Mouse (Mus musculus) midbrain, embryonic 10.5 days (tissue): ENCODE results near the gene Trim43a. TPM values are rescaled to one million over a fixed set of nuclear protein-coding genes. Genes with fewer than 3 reads are reported as not detected.
"Not testable (repeated sequence)": the region's sequence is repeated elsewhere in the genome, so short reads cannot be mapped to it uniquely, and the experiment has no call there.

ENCODE experiments used
- DNase-seq: peaks from one replicate; pipeline ENCODE4 v3.0.0-alpha.2; 2017; ENCODE audit warnings: low spot score
- H3K27ac ChIP-seq: fragments of 300-500 bp; sonication (generic); replicated peaks from 2 replicates; pipeline ENCODE4 v1.5.1; 2016; ENCODE audit warnings: mild to moderate bottlenecking
- H3K27me3 ChIP-seq: fragments of 300-500 bp; sonication (generic); 2 replicates; pipeline ENCODE4 v1.6.1; 2016; ENCODE audit warnings: low read depth, mild to moderate bottlenecking; ENCODE audit not compliant: poor library complexity, severe bottlenecking
- H3K36me3 ChIP-seq: fragments of 300-500 bp; sonication (generic); 2 replicates; pipeline ENCODE4 v1.6.1; 2016; ENCODE audit warnings: mild to moderate bottlenecking, moderate library complexity
- H3K4me1 ChIP-seq: fragments of 300-500 bp; sonication (generic); 2 replicates; pipeline ENCODE4 v1.6.1; 2016
- H3K4me3 ChIP-seq: fragments of 300-500 bp; sonication (generic); 2 replicates; pipeline ENCODE4 v1.5.1; 2016; ENCODE audit warnings: mild to moderate bottlenecking, moderate library complexity
- H3K9me3 ChIP-seq: fragments of 300-500 bp; sonication (generic); replicated peaks from 2 replicates; pipeline ENCODE4 v1.6.1; 2016; ENCODE audit warnings: mild to moderate bottlenecking
- WGBS: fragments of 180-500 bp; shearing (Covaris S2); methylation state at CpG from one replicate; pipeline ENCODE4 v1.1.7; 2016; 5-methylcytosine and 5-hydroxymethylcytosine counted together
- polyA plus RNA-seq: library from polyadenylated mRNA; unstranded; fragments of >200 nt; fragmentation: Nextera tagmentation; extraction: Ambion mirVana; gene quantifications from 2 replicates; pipeline ENCODE4 v1.2.1, GENCODE M21; 2016

Gene Trim43a
- polyA plus RNA-seq: 0.06 and 0.24 TPM in 2 replicates

DNA sequence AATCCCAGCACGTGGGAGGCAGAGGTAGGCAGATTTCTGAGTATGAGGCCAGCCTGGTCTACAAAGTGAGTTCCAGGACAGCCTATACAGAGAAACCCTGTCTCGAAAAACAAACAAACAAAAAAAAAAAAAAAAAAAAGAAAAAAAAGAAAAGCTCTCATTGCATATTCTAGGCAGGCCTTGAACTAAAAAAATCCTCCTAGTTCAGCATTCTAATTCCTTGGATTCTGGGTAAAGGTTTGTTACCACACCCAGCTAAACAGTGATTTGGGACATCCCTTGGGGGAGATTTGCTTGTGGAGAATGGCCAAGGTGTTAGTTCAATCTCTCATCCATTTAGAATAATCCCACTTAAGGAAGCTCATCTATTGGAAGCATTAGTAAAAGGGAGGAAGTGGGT is at the start of gene Trim43a:
Trim43a (plus strand) TSS at position 301 of the 400 bp plus-strand sequence.
- not testable (repeated sequence) for H3K4me1 ChIP-seq, H3K27ac ChIP-seq, H3K27me3 ChIP-seq, H3K4me3 ChIP-seq, H3K9me3 ChIP-seq, H3K36me3 ChIP-seq, DNase-seq
- WGBS: 74% methylated on average over 2 of the region's 2 CpGs

DNA sequence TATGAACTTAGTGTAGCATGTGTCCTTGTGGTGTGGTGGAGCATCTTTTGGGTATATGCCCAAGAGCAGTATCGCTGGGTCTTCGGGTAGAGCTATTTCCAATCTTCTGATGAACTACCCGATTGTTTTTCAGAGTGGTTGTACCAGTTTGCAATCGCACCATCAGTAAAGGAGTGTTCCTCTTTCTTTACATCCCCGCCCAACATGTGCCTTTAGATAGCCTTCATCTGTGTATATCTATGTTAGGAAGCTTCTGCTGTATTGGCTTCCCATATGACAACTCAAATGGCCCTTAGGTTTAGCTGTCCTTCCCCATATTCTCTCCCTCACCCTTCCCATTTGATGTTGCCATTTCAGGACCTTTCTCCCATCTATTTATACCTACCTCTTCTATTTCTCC is 46.6 kb upstream of the Trim43a start:
- Histone ChIP-seq H3K27ac (no peak overlapping the region), H3K27me3 (no peaks in the 10 kb centered on the region), H3K9me3 (no peaks in the 10 kb centered on the region), H3K4me3 (no peak overlapping the region), H3K4me1 (no peaks in the 10 kb centered on the region), H3K36me3 (no peaks in the 10 kb centered on the region)
- 88% methylated on average over 5 of the region's 5 CpGs for WGBS
- DNase-seq: no peak

- no peaks in the 10 kb centered on the region for H3K36me3 ChIP-seq
- DNase-seq: no peak
- H3K4me3 ChIP-seq: no peak overlapping the region
- H3K27me3 ChIP-seq: no peaks in the 10 kb centered on the region
- WGBS: 81% methylated on average over 5 of the region's 5 CpGs
- H3K9me3 ChIP-seq: no peaks in the 10 kb centered on the region
- no peak overlapping the region for H3K27ac ChIP-seq
- H3K4me1 ChIP-seq: no peaks in the 10 kb centered on the region
Measured at GRCm38 (mm10) chr9:88539546-88540224, 41.0 kb upstream of the Trim43a start.

GRCm38 (mm10) chr9:88542816-88543215 is 37.9 kb upstream of the Trim43a start:
- DNase-seq: no peak
- Histone ChIP-seq H3K27me3 (no peaks in the 10 kb centered on the region), H3K36me3 (no peaks in the 10 kb centered on the region), H3K4me3 (no peak overlapping the region), H3K9me3 (no peaks in the 10 kb centered on the region), H3K4me1 (no peaks in the 10 kb centered on the region), H3K27ac (no peak overlapping the region)
- 37% methylated on average over 2 of the region's 2 CpGs for WGBS

DNA sequence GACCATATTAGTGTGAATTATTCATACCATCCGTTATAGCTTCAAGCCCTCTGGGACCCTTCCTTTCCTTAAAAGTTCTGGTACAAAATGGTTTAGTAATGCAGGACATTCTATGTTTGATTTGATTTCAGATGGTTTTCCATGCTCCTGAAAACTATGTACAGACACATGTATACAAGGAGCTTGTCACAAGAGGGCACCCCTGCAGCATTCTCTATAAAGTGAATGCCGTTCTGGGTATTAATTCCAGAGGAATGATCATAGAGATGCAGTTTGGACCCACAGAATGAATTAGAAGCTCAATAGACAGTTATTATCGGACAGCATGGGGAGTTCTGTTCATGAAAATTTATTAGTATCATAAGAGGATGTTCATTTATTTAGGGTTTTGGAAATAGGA is 35.2 kb upstream of the Trim43a start:
- Histone ChIP-seq H3K9me3 (no peaks in the 10 kb centered on the region), H3K27ac (no peak overlapping the region), H3K4me1 (peaks cover 15% of the 10 kb centered on the region), H3K27me3 (no peaks in the 10 kb centered on the region), H3K4me3 (no peak overlapping the region), H3K36me3 (no peaks in the 10 kb centered on the region)
- 48% methylated on average over 3 of the region's 3 CpGs for WGBS
- DNase-seq: no peak

DNA sequence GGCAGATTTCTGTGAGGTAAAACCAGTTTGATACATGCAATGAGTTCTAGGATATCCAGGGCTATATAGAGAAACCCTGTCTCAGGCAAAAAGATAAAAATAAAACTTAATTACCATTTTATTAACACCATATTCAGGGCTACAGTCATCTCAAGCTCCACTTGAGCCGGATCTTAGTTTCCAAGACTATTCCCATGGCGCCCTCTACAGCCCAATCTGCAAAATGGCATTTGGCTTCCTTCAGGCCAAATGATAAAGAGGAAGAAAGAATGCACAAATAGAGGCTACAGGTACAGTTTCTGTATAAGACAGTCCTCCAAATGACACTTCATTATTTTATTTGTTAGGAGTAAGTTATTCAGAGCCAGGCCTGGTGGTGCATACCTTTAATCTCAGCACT is 34.5 kb upstream of the Trim43a start:
- Histone ChIP-seq H3K9me3 (no peaks in the 10 kb centered on the region), H3K27ac (no peak overlapping the region), H3K4me3 (no peak overlapping the region), H3K36me3 (no peaks in the 10 kb centered on the region), H3K4me1 (peaks cover 15% of the 10 kb centered on the region), H3K27me3 (no peaks in the 10 kb centered on the region)
- WGBS: 5% methylated on average over 2 of the region's 2 CpGs
- peak; percentile 26 for DNase-seq

DNA sequence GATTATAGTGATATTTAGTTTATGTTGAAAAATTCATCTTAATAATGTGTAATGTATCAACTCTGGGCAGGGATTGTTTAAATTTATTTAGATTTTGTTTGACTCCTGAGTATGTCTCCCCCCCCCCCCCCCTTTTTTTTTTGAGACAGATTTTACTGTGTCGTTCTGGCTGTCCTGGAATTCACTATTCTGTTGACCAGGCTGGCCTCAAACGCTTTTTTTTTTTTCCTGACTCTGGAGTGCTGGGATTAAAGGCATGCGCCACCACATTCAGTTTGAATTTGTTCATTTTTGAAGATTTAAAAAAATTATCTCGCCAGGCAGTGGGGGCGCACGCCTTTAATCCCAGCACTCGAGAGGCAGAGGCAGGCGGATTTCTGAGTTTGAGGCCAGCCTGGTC is 34.0 kb upstream of the Trim43a start:
- Histone ChIP-seq H3K27me3 (no peaks in the 10 kb centered on the region), H3K36me3 (no peaks in the 10 kb centered on the region), H3K4me1 (peaks cover 15% of the 10 kb centered on the region), H3K9me3 (no peaks in the 10 kb centered on the region), H3K27ac (no peak overlapping the region), H3K4me3 (no peak overlapping the region)
- DNase-seq: no peak
- WGBS: 68% methylated on average over 8 of the region's 8 CpGs

GRCm38 (mm10) chr9:88547270-88547669 is 33.4 kb upstream of the Trim43a start:
- Histone ChIP-seq H3K4me3 (peak overlapping the region; percentile 71), H3K9me3 (no peaks in the 10 kb centered on the region), H3K4me1 (peaks cover 15% of the 10 kb centered on the region), H3K27ac (peak overlapping the region; percentile 53; the same call in 1 of the 2 replicates), H3K27me3 (no peaks in the 10 kb centered on the region), H3K36me3 (no peaks in the 10 kb centered on the region)
- WGBS: 43% methylated on average over 7 of the region's 7 CpGs
- no peak for DNase-seq

DNA sequence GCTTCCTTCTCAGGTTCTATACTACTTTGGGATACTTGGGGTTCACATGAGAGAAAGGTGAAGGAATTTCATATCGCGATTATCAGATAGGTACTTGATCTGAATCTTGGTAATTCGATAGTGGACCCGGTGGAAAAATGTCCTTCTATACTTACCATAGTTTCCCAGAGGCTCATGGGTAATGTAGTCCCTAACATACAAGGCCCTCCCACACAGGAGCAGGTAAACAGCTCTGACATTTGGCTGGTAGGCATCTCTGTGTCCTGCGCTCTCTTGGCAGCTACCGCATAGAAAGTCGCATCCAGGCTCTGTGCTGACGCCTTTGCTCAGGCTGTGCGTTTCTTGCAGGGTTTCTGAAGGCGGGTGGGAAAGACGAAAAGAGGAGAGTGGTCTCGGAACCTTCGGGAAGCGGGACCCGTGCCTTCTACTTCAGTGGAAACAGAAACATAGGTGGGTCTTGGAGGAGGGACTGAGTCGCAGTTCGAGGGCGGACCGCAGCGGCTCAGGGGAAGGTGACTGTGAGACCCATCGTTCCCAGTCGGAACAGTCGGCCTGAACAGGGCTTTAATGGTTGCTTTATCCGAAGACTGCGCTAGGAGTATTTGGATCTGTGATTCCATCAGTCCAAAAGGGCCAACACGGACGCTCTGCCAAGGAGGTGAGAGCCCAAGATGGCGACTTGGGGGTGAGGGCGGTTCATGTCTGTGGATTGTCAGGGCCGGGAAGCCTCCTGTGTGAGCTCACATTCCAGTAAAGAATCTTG is 32.7 kb upstream of the Trim43a start, which contains the start of gene Zfp949:
Zfp949 (plus strand) TSS at position 170 of the 763 bp plus-strand sequence.
- H3K9me3 ChIP-seq: no peaks in the 10 kb centered on the region
- H3K4me1 ChIP-seq: peaks cover 15% of the 10 kb centered on the region
- DNase-seq: peak; percentile 66
- peak within 1 kb of the TSS; percentile 80 for H3K27ac ChIP-seq
- peaks cover 6% of the 10 kb centered on the region for H3K36me3 ChIP-seq
- no peaks in the 10 kb centered on the region for H3K27me3 ChIP-seq
- WGBS: under 1% methylated on average over 30 of the region's 30 CpGs
- peak within 1 kb of the TSS; percentile 71 for H3K4me3 ChIP-seq

GRCm38 (mm10) chr9:88548614-88548945 is 32.1 kb upstream of the Trim43a start:
- WGBS: 9% methylated on average over 8 of the region's 8 CpGs
- peak overlapping the region; percentile 80 for H3K27ac ChIP-seq
- DNase-seq: no peak

DNA sequence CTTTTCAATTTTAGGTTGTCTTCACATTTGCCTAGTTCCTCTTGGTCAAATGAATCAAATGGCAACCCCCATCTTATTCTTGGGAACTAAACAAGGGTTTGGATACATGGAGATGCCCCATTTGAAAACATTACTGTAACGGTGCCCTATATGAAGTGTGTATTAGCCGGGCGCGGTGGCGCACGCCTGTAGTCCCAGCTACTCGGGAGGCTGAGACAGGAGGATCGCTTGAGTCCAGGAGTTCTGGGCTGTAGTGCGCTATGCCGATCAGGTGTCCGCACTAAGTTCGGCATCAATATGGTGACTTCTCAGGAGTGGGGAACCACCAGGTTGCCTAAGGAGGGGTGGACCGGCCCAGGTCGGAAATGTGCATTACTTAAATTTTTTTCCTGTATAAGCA is 27.6 kb upstream of the Trim43a start:
- DNase-seq: no peak
- Histone ChIP-seq H3K27me3 (no peaks in the 10 kb centered on the region), H3K36me3 (peaks cover 26% of the 10 kb centered on the region), H3K9me3 (no peaks in the 10 kb centered on the region), H3K4me3 (no peak overlapping the region), H3K4me1 (peaks cover 15% of the 10 kb centered on the region), H3K27ac (no peak overlapping the region)
- WGBS: 98% methylated on average over 14 of the region's 14 CpGs

More at GRCm38 (mm10) chr9:88548614-88548945, 32.1 kb upstream of the Trim43a start:
- no peaks in the 10 kb centered on the region for H3K27me3 ChIP-seq
- H3K36me3 ChIP-seq: peaks cover 9% of the 10 kb centered on the region
- peak overlapping the region; percentile 71 for H3K4me3 ChIP-seq
- no peaks in the 10 kb centered on the region for H3K9me3 ChIP-seq
- peaks cover 15% of the 10 kb centered on the region for H3K4me1 ChIP-seq

- no peak overlapping the region for H3K4me3 ChIP-seq
- peaks cover 54% of the 10 kb centered on the region for H3K36me3 ChIP-seq
- H3K27ac ChIP-seq: no peak overlapping the region
- no peaks in the 10 kb centered on the region; the same call in 1 of the 2 replicates for H3K9me3 ChIP-seq
- H3K27me3 ChIP-seq: no peaks in the 10 kb centered on the region
- no peaks in the 10 kb centered on the region for H3K4me1 ChIP-seq
- DNase-seq: no peak
- 86% methylated on average over 4 of the region's 4 CpGs for WGBS
Measured at GRCm38 (mm10) chr9:88558146-88558545, 22.5 kb upstream of the Trim43a start.

GRCm38 (mm10) chr9:88561476-88561875 is 19.2 kb upstream of the Trim43a start:
- DNase-seq, H3K27ac ChIP-seq, H3K27me3 ChIP-seq, H3K4me1 ChIP-seq, H3K4me3 ChIP-seq, H3K9me3 ChIP-seq: not testable (repeated sequence)
- WGBS: 89% methylated on average over 2 of the region's 2 CpGs
- H3K36me3 ChIP-seq: peaks cover 68% of the 10 kb centered on the region
